Mouse (Mus musculus): ENCODE measurements around the gene Ccr10. TPM values are rescaled to one million over a fixed set of nuclear protein-coding genes. Genes with fewer than 3 reads are reported as not detected.

Ccr10 gene
- total RNA-seq (2021) = under 1 TPM; 0.14 to 0.20 TPM

GRCm38 (mm10) chr11:101174851-101175628, at the start of gene Ccr10:
Gene Ccr10, minus strand, starts transcription at chr11:101175443.
- intact Hi-C loops (cut with DNase I) = loop anchor here (1.0 to 10.0 kb wide), 3 partner anchors 80 to 280 kb away; partner anchors contain the start of genes Coasy and Psmc3ip
- DNase-seq = peak; percentile 57 to 59

- no peak for DNase-seq
- intact Hi-C loops (cut with DNase I) = no loop called here
Measured at GRCm38 (mm10) chr11:101224337-101224736, 49.1 kb upstream of the Ccr10 start.

GRCm38 (mm10) chr11:101221306-101221986, 46.2 kb upstream of the Ccr10 start:
- DNase-seq = no peak
- intact Hi-C loops (cut with DNase I) = no loop called here

GRCm38 (mm10) chr11:101220853-101221252, 45.6 kb upstream of the Ccr10 start:
- intact Hi-C loops (cut with DNase I) = no loop called here
- no peak for DNase-seq

- intact Hi-C loops (cut with DNase I) = no loop called here
Measured at GRCm38 (mm10) chr11:101218436-101219055, 43.3 kb upstream of the Ccr10 start.

GRCm38 (mm10) chr11:101216936-101217335, 41.7 kb upstream of the Ccr10 start:
- intact Hi-C loops (cut with DNase I) = no loop called here
- DNase-seq = no peak

More at GRCm38 (mm10) chr11:101218436-101219055, 43.3 kb upstream of the Ccr10 start:
- DNase-seq = no peak

GRCm38 (mm10) chr11:101211970-101212369, 36.7 kb upstream of the Ccr10 start:
- DNase-seq = peak; percentile 71 to 82

GRCm38 (mm10) chr11:101200986-101201385, 25.7 kb upstream of the Ccr10 start:
- intact Hi-C loops (cut with DNase I) = no loop called here
- DNase-seq = peak in 1 of 2 experiments; percentile 65

More at GRCm38 (mm10) chr11:101211970-101212369, 36.7 kb upstream of the Ccr10 start:
- intact Hi-C loops (cut with DNase I) = loop anchor here (1.0 to 5.0 kb wide), 3 partner anchors 36 to 185 kb away; partner anchors contain the start of gene Becn1

- intact Hi-C loops (cut with DNase I) = no loop called here
- no peak for DNase-seq
Measured at GRCm38 (mm10) chr11:101199555-101199954, 24.3 kb upstream of the Ccr10 start.

- DNase-seq = no peak
- intact Hi-C loops (cut with DNase I) = no loop called here
Measured at GRCm38 (mm10) chr11:101196175-101196574, 20.9 kb upstream of the Ccr10 start.

- DNase-seq = no peak
- intact Hi-C loops (cut with DNase I) = no loop called here
Measured at GRCm38 (mm10) chr11:101195571-101195970, 20.3 kb upstream of the Ccr10 start.

GRCm38 (mm10) chr11:101195101-101195500, 19.9 kb upstream of the Ccr10 start:
- DNase-seq = no peak
- intact Hi-C loops (cut with DNase I) = no loop called here

GRCm38 (mm10) chr11:101194643-101195042, 19.4 kb upstream of the Ccr10 start:
- intact Hi-C loops (cut with DNase I) = no loop called here
- no peak for DNase-seq

- peak; percentile 46 to 53 for DNase-seq
Measured at GRCm38 (mm10) chr11:101194137-101194536, 18.9 kb upstream of the Ccr10 start.

GRCm38 (mm10) chr11:101193076-101193475, 17.8 kb upstream of the Ccr10 start:
- no peak for DNase-seq
- intact Hi-C loops (cut with DNase I) = no loop called here

More at GRCm38 (mm10) chr11:101194137-101194536, 18.9 kb upstream of the Ccr10 start:
- intact Hi-C loops (cut with DNase I) = no loop called here

- DNase-seq = no peak
- intact Hi-C loops (cut with DNase I) = no loop called here
Measured at GRCm38 (mm10) chr11:101192646-101193045, 17.4 kb upstream of the Ccr10 start.

- no peak for DNase-seq
- intact Hi-C loops (cut with DNase I) = no loop called here
Measured at GRCm38 (mm10) chr11:101191919-101192470, 16.8 kb upstream of the Ccr10 start.

- peak in 1 of 2 experiments; percentile 48 for DNase-seq
- intact Hi-C loops (cut with DNase I) = no loop called here
Measured at GRCm38 (mm10) chr11:101190913-101191907, 16.0 kb upstream of the Ccr10 start.

GRCm38 (mm10) chr11:101190181-101190912, 15.1 kb upstream of the Ccr10 start:
- no peak for DNase-seq
- intact Hi-C loops (cut with DNase I) = no loop called here
